Mouse (Mus musculus): ENCODE results near the gene Tshz2.

The Tshz2 gene

GRCm38 (mm10) chr2:169871436-169872060 is 238.7 kb downstream of the Tshz2 start:
- no peak for DNase-seq

GRCm38 (mm10) chr2:169873442-169873841 is 240.6 kb downstream of the Tshz2 start:
- no peak for DNase-seq

- DNase-seq, result no peak
Observed at GRCm38 (mm10) chr2:169887921-169888320, 255.1 kb downstream of the Tshz2 start.

GRCm38 (mm10) chr2:169892441-169893038 is 259.7 kb downstream of the Tshz2 start:
- DNase-seq, result no peak

- DNase-seq, result no peak
Observed at GRCm38 (mm10) chr2:169902896-169903295, 270.1 kb downstream of the Tshz2 start.

- DNase-seq, result no peak
Observed at GRCm38 (mm10) chr2:169906396-169906795, 273.6 kb downstream of the Tshz2 start.

GRCm38 (mm10) chr2:169907979-169908378 is 275.2 kb downstream of the Tshz2 start:
- no peak for DNase-seq

GRCm38 (mm10) chr2:169910606-169911005 is 277.8 kb downstream of the Tshz2 start:
- DNase-seq, result no peak

GRCm38 (mm10) chr2:169912826-169913225 is 280.0 kb downstream of the Tshz2 start:
- DNase-seq, result no peak

- no peak for DNase-seq
Observed at GRCm38 (mm10) chr2:169914903-169915302, 282.1 kb downstream of the Tshz2 start.

- DNase-seq, result no peak
Observed at GRCm38 (mm10) chr2:169915326-169915725, 282.5 kb downstream of the Tshz2 start.

- DNase-seq, result no peak
Observed at GRCm38 (mm10) chr2:169919111-169919695, 286.4 kb downstream of the Tshz2 start.

- peak; percentile 82 to 90 for DNase-seq
Observed at GRCm38 (mm10) chr2:169924177-169924810, 291.5 kb downstream of the Tshz2 start.

- DNase-seq, result peak; percentile 20 to 25
Observed at GRCm38 (mm10) chr2:169925466-169925865, 292.7 kb downstream of the Tshz2 start.

- peak; percentile 77 to 86 for DNase-seq
Observed at GRCm38 (mm10) chr2:169926016-169926415, 293.2 kb downstream of the Tshz2 start.

- peak; percentile 57 to 67 for DNase-seq
Observed at GRCm38 (mm10) chr2:169927401-169927800, 294.6 kb downstream of the Tshz2 start.

GRCm38 (mm10) chr2:169928447-169929120 is 295.8 kb downstream of the Tshz2 start:
- DNase-seq, result peak; percentile 64 to 71

- peak; percentile 55 to 63 for DNase-seq
Observed at GRCm38 (mm10) chr2:169929540-169930497, 297.0 kb downstream of the Tshz2 start.

GRCm38 (mm10) chr2:169935642-169936041 is 302.8 kb downstream of the Tshz2 start:
- no peak for DNase-seq

- DNase-seq, result no peak
Observed at GRCm38 (mm10) chr2:169940297-169941142, 307.7 kb downstream of the Tshz2 start.

- no peak for DNase-seq
Observed at GRCm38 (mm10) chr2:169943727-169944126, 310.9 kb downstream of the Tshz2 start.

Measured in cerebellum, postnatal 10 days (tissue).